Mouse (Mus musculus): ENCODE results near the gene Slc35f4.

- TF ChIP-seq POLR2A (IDR thresholded peaks at IDR 0.05; ENCODE audit: low read depth, low read length) (no peak), CTCF (IDR thresholded peaks at IDR 0.05; ENCODE audit: extremely low read depth, insufficient read depth, insufficient read length, insufficient replicate concordance) (no peak)
Observed at GRCm38 (mm10) chr14:49307842-49308241, 218.0 kb downstream of the Slc35f4 start.

Measured in spleen, adult 2 months (tissue).